Mouse (Mus musculus): Measurements from ENCODE around the gene Gm20814.
"Not testable (repeated sequence)": the region's sequence is repeated elsewhere in the genome, so short reads cannot be mapped to it uniquely, and the experiment has no call there.

The Gm20814 gene

GRCm38 (mm10) chrY:75195556-75195955, at the start of gene Gm20814:
Gene Gm20814 (plus strand): TSS chrY:75195856.
- DNase-seq (ENCODE audit: low read depth, low spot score): not testable (repeated sequence)

Measured in retina, postnatal 7 days (tissue).